Mouse (Mus musculus) kidney, embryonic 16.5 days (tissue): ENCODE measurements around the gene Mta1. TPM values are rescaled to one million over a fixed set of nuclear protein-coding genes. Genes with fewer than 3 reads are reported as not detected.

Source experiments
- ATAC-seq: fragments of 200-750 bp; cut with Nextera tagmentation; 2 replicates; pipeline ENCODE4 v1.8.0; 2017; ENCODE audit warnings: moderate TSS enrichment; ENCODE audit not compliant: low FRiP score, low TSS enrichment
- H3K27ac ChIP-seq: fragments of 300-500 bp; sonication (generic); 2 replicates; pipeline ENCODE4 v1.5.1; 2014; ENCODE audit warnings: low read length
- H3K27me3 ChIP-seq: fragments of 300-500 bp; sonication (generic); 2 replicates; pipeline ENCODE4 v1.6.1; 2014; ENCODE audit warnings: low read length, control low read depth, mixed read lengths; ENCODE audit not compliant: insufficient read depth
- H3K36me3 ChIP-seq: fragments of 300-500 bp; sonication (generic); 2 replicates; pipeline ENCODE4 v1.6.1; 2014; ENCODE audit warnings: low read length, control low read depth, mixed read lengths; ENCODE audit not compliant: insufficient read depth
- H3K4me1 ChIP-seq: fragments of 300-500 bp; sonication (generic); 2 replicates; pipeline ENCODE4 v1.6.1; 2014; ENCODE audit warnings: low read length, control low read depth, mixed read lengths; ENCODE audit not compliant: insufficient read depth
- H3K4me2 ChIP-seq: fragments of 300-500 bp; sonication (generic); replicated peaks from 2 replicates; pipeline ENCODE4 v1.6.1; 2014; ENCODE audit warnings: low read depth, low read length
- H3K4me3 ChIP-seq: fragments of 300-500 bp; sonication (generic); 2 replicates; pipeline ENCODE4 v1.5.1; 2014; ENCODE audit warnings: mild to moderate bottlenecking, low read length
- H3K9ac ChIP-seq: fragments of 300-500 bp; sonication (generic); replicated peaks from 2 replicates; pipeline ENCODE4 v1.6.1; 2014; ENCODE audit warnings: low read length
- H3K9me3 ChIP-seq: fragments of 300-500 bp; sonication (generic); 2 replicates; pipeline ENCODE4 v1.6.1; 2016; ENCODE audit warnings: low read length, control low read depth
- WGBS: fragments of 180-500 bp; shearing (Covaris S2); extraction: QIAGEN DNeasy Blood & Tissue Kit; methylation state at CpG from one replicate; pipeline ENCODE4 v1.1.7; 2014; 5-methylcytosine and 5-hydroxymethylcytosine counted together
- polyA plus RNA-seq: library from polyadenylated mRNA; unstranded; fragments of >200 nt; fragmentation: Nextera tagmentation; extraction: Ambion mirVana; gene quantifications from 2 replicates; pipeline ENCODE4 v1.2.1, GENCODE M21; 2015

The Mta1 gene
- polyA plus RNA-seq, 1 experiment from 2014 or later = 15.4 TPM

- no peak for ATAC-seq
- peaks cover 24% of the 10 kb centered on the region for H3K36me3 ChIP-seq
- H3K27ac ChIP-seq = no peak overlapping the region
- H3K9me3 ChIP-seq = no peaks in the 10 kb centered on the region
- H3K4me1 ChIP-seq = peaks cover 8% of the 10 kb centered on the region
- no peak overlapping the region for H3K4me2 ChIP-seq
- WGBS = 97% methylated on average over 6 of the region's 6 CpGs
- no peak overlapping the region for H3K9ac ChIP-seq
- no peaks in the 10 kb centered on the region for H3K27me3 ChIP-seq
- H3K4me3 ChIP-seq = no peak overlapping the region
Observed at GRCm38 (mm10) chr12:113069389-113069788, 28.7 kb upstream of the Mta1 start.

- ATAC-seq = no peak
- H3K27me3 ChIP-seq = no peaks in the 10 kb centered on the region
- no peaks in the 10 kb centered on the region for H3K9me3 ChIP-seq
- H3K36me3 ChIP-seq = peaks cover 24% of the 10 kb centered on the region
- WGBS = 87% methylated on average over 6 of the region's 6 CpGs
- peaks cover 20% of the 10 kb centered on the region for H3K4me1 ChIP-seq
- H3K9ac ChIP-seq = no peak overlapping the region
- H3K4me3 ChIP-seq = no peak overlapping the region
- no peak overlapping the region for H3K4me2 ChIP-seq
- no peak overlapping the region for H3K27ac ChIP-seq
Observed at GRCm38 (mm10) chr12:113071321-113071720, 26.8 kb upstream of the Mta1 start.

- no peak overlapping the region for H3K4me3 ChIP-seq
- H3K27ac ChIP-seq = no peak overlapping the region
- ATAC-seq = no peak
- H3K9ac ChIP-seq = no peak overlapping the region
- peaks cover 20% of the 10 kb centered on the region for H3K4me1 ChIP-seq
- H3K36me3 ChIP-seq = peaks cover 24% of the 10 kb centered on the region
- WGBS = 79% methylated on average over 6 of the region's 6 CpGs
- no peaks in the 10 kb centered on the region for H3K27me3 ChIP-seq
- H3K9me3 ChIP-seq = no peaks in the 10 kb centered on the region
- H3K4me2 ChIP-seq = no peak overlapping the region
Observed at GRCm38 (mm10) chr12:113071827-113072226, 26.3 kb upstream of the Mta1 start.

- Histone ChIP-seq H3K27me3 (no peaks in the 10 kb centered on the region), H3K27ac (peak overlapping the region; percentile 91), H3K4me1 (peaks cover 20% of the 10 kb centered on the region), H3K4me3 (peak overlapping the region; percentile 53), H3K9me3 (no peaks in the 10 kb centered on the region), H3K9ac (peak overlapping the region; percentile 79), H3K36me3 (peaks cover 22% of the 10 kb centered on the region), H3K4me2 (peak overlapping the region; percentile 93)
- WGBS = 9% methylated on average over 15 of the region's 15 CpGs
- ATAC-seq = peak; percentile 52
Observed at GRCm38 (mm10) chr12:113073420-113074328, 24.4 kb upstream of the Mta1 start.

- Histone ChIP-seq H3K9me3 (no peaks in the 10 kb centered on the region), H3K4me2 (peak within 1 kb of the TSS; percentile 93), H3K4me1 (peaks cover 20% of the 10 kb centered on the region), H3K27me3 (no peaks in the 10 kb centered on the region), H3K4me3 (peak within 1 kb of the TSS; percentile 53), H3K27ac (peak within 1 kb of the TSS; percentile 91), H3K36me3 (peaks cover 16% of the 10 kb centered on the region), H3K9ac (peak within 1 kb of the TSS; percentile 79)
- WGBS = 2% methylated on average over 32 of the region's 32 CpGs
- peak; percentile 94 for ATAC-seq
Observed at GRCm38 (mm10) chr12:113074329-113075062, 23.6 kb upstream of the Mta1 start, which contains the start of gene Tex22. Tex22 (plus strand) TSS chr12:113074502.

- H3K4me1 ChIP-seq = peaks cover 20% of the 10 kb centered on the region
- peak overlapping the region; percentile 91 for H3K27ac ChIP-seq
- peaks cover 13% of the 10 kb centered on the region for H3K36me3 ChIP-seq
- no peaks in the 10 kb centered on the region for H3K27me3 ChIP-seq
- no peaks in the 10 kb centered on the region for H3K9me3 ChIP-seq
- WGBS = 5% methylated on average over 10 of the region's 10 CpGs
- peak; percentile 83 for ATAC-seq
- peak overlapping the region; percentile 93 for H3K4me2 ChIP-seq
- H3K4me3 ChIP-seq = peak overlapping the region; percentile 53
- H3K9ac ChIP-seq = peak overlapping the region; percentile 79
Observed at GRCm38 (mm10) chr12:113075063-113075454, 23.0 kb upstream of the Mta1 start.

DNA sequence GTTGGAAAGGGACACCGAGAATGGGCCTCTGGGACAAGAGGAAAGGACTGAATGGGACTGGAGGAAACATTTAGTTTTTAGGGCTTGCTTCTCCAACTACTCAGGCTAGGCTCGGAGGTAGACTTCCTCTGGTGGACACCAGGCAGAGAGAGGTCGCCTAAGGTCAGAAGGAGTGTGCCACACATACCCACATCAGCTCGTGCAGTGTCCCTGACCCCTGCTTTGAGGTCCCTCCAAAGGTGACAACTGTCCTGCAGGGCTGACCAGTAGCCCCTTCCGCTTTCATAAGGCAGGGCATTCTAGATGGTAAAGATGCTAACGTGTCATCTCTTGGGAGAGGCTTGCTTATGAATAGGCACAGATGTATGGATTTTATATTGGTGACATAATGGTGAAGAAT, 22.6 kb upstream of the Mta1 start:
- 38% methylated on average over 6 of the region's 6 CpGs for WGBS
- H3K4me2 ChIP-seq = peak overlapping the region; percentile 93
- peak overlapping the region; percentile 60 for H3K9ac ChIP-seq
- ATAC-seq = 0 out of 2 replicates have a peak, but pooled peaks have one; percentile 4
- H3K27ac ChIP-seq = no peak overlapping the region
- H3K36me3 ChIP-seq = peaks cover 10% of the 10 kb centered on the region; the same call in 1 of the 2 replicates
- no peaks in the 10 kb centered on the region for H3K27me3 ChIP-seq
- no peaks in the 10 kb centered on the region for H3K9me3 ChIP-seq
- H3K4me3 ChIP-seq = peak overlapping the region; percentile 53; the same call in 1 of the 2 replicates
- peaks cover 20% of the 10 kb centered on the region for H3K4me1 ChIP-seq

- H3K27ac ChIP-seq = no peak overlapping the region
- no peak overlapping the region for H3K9ac ChIP-seq
- WGBS = 63% methylated on average over 3 of the region's 3 CpGs
- no peak for ATAC-seq
- no peaks in the 10 kb centered on the region; the same call in 1 of the 2 replicates for H3K27me3 ChIP-seq
- H3K4me3 ChIP-seq = no peak overlapping the region
- no peak overlapping the region for H3K4me2 ChIP-seq
- H3K4me1 ChIP-seq = no peaks in the 10 kb centered on the region
- H3K9me3 ChIP-seq = no peaks in the 10 kb centered on the region
- no peaks in the 10 kb centered on the region for H3K36me3 ChIP-seq
Observed at GRCm38 (mm10) chr12:113087276-113087675, 10.8 kb upstream of the Mta1 start.

DNA sequence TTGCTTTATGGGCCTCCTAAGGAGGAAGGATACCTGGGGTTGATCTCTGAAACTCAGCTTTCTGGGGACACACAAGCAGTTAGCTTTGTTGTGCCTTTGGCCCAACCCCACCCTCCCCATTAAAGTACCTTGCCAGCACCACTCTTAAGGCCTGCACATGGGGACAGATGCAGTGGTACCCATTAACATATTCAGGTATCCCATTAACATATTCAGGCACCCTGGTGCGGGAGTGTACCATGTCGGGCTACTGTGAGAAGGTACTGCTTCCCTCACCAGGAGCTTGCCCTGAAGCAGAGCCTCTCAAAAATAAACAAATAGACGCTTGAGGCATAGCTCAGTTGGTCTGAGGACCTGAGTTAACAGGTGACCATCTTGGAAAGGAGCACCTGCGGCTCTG, 10.1 kb upstream of the Mta1 start:
- H3K4me2 ChIP-seq = no peak overlapping the region
- 42% methylated on average over 4 of the region's 4 CpGs for WGBS
- no peaks in the 10 kb centered on the region; the same call in 1 of the 2 replicates for H3K27me3 ChIP-seq
- H3K9me3 ChIP-seq = no peaks in the 10 kb centered on the region
- no peak overlapping the region for H3K9ac ChIP-seq
- no peak overlapping the region for H3K4me3 ChIP-seq
- no peak for ATAC-seq
- H3K27ac ChIP-seq = no peak overlapping the region
- no peaks in the 10 kb centered on the region for H3K4me1 ChIP-seq
- H3K36me3 ChIP-seq = no peaks in the 10 kb centered on the region
